Mouse (Mus musculus): Measurements from ENCODE around the gene Spg7.

GRCm38 (mm10) chr8:123031321-123031978 is 31.3 kb upstream of the Spg7 start:
- TF ChIP-seq CTCF (IDR thresholded peaks at IDR 0.05; ENCODE audit: low read depth) (no peak), EP300 (IDR thresholded peaks at IDR 0.05; ENCODE audit: low read depth) (no peak)
